Mouse (Mus musculus): ENCODE measurements around the gene Ribc2. TPM values are rescaled to one million over a fixed set of nuclear protein-coding genes. Genes with fewer than 3 reads are reported as not detected.

Ribc2 gene
- total and polyA plus RNA-seq, 3 experiments: not detected

DNA sequence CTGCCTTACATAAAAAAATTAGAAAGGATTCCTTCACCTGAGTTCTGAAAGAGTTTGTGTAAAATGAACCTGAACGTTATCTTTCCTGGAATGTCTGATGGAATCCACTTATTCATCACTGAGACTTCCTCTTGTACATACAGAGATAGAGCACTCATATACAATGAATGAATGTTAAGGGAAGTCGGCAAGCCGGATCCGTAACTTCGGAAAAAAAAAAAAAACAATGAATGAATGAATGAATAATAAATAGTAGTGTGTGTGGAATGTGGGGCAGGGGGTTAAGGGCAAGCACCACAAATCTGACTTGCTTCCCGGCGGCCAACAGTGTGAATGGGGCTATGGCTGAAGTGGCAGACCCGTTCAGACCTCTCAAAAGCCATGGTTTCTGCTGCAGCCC is 45.7 kb downstream of the Ribc2 start:
- no peaks in the 10 kb centered on the region for H3K36me3 ChIP-seq (replicated peaks in 1 of 2; ENCODE audit: control insufficient read depth in 1 of 2, insufficient read depth in 1 of 2, low read length in 1 of 2)
- peaks cover 12% of the 10 kb centered on the region for H3K9me3 ChIP-seq (replicated peaks; ENCODE audit: low read length)
- DNase-seq (ENCODE audit: extremely low read depth): peak; percentile 98
- no peak overlapping the region for H3K9ac ChIP-seq (ENCODE audit: insufficient read depth, low read depth)
- H3K27me3 ChIP-seq (replicated peaks): peaks cover 81% of the 10 kb centered on the region
- no peak overlapping the region for H3K4me3 ChIP-seq (replicated peaks in 1 of 3; ENCODE audit: low read depth in 2 of 3, low read length in 2 of 3, poor library complexity in 1 of 3)
- H3K79me2 ChIP-seq (replicated peaks; ENCODE audit: control insufficient read depth, extremely low read depth, insufficient read depth, poor library complexity, severe bottlenecking): no peaks in the 10 kb centered on the region
- no peak for TF ChIP-seq ZNF384 (IDR thresholded peaks at IDR 0.05; ENCODE audit: low read depth, low read length)
- no peak for TF ChIP-seq MXI1 (IDR thresholded peaks at IDR 0.05; ENCODE audit: low read depth, low read length)
- H3K4me1 ChIP-seq (ENCODE audit: control insufficient read depth in 1 of 2, insufficient read depth in 2 of 2): no peaks in the 10 kb centered on the region
- in situ Hi-C loops (cut with MboI; ENCODE audit: low pct_ligation_motif_present, low pct_unique_long_range_greater_than_20kb, low sequenced_read_pairs): no loop called here
- H3K4me2 ChIP-seq (ENCODE audit: insufficient read depth, low read depth, poor library complexity, severe bottlenecking): no peak overlapping the region
- dilution Hi-C loops (cut with MboI; ENCODE audit: extremely low pct_ligation_motif_present, extremely low pct_unique_long_range_greater_than_20kb, low sequenced_read_pairs): no loop called here
- no peak overlapping the region for H3K27ac ChIP-seq (ENCODE audit: insufficient read depth, low read depth)

DNA sequence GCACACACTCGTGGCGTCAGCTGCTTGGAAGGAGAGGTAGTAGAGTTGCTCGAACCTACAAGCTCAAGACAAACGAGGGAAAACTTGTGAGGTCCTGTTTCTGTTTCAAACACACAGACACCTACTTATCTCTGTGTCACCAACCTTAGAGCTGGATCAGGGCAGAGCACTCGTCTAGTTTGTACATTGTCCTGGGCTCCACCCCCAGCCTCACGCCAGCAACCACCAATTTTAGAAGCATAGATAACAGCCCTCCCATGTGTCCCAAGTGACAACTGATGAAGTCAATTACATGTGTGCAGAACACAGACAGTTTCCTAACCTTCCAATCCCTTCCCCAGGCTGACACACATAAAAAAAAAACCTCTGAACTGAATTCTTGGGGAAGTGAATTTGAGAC is 46.3 kb downstream of the Ribc2 start:
- DNase-seq (ENCODE audit: extremely low read depth): no peak
- H3K27ac ChIP-seq (ENCODE audit: insufficient read depth, low read depth): no peak overlapping the region
- H3K9ac ChIP-seq (ENCODE audit: insufficient read depth, low read depth): no peak overlapping the region
- no peak overlapping the region for H3K4me3 ChIP-seq (replicated peaks in 1 of 3; ENCODE audit: low read depth in 2 of 3, low read length in 2 of 3, poor library complexity in 1 of 3)
- no peaks in the 10 kb centered on the region for H3K36me3 ChIP-seq (replicated peaks in 1 of 2; ENCODE audit: control insufficient read depth in 1 of 2, insufficient read depth in 1 of 2, low read length in 1 of 2)
- no peak overlapping the region for H3K4me2 ChIP-seq (ENCODE audit: insufficient read depth, low read depth, poor library complexity, severe bottlenecking)
- TF ChIP-seq MAX (IDR thresholded peaks at IDR 0.05; ENCODE audit: low read length) (no peak), POLR2A (IDR thresholded peaks at IDR 0.05; ENCODE audit: low read depth, low read length) (no peak), TBP (conservative IDR thresholded peaks at IDR 0.05; ENCODE audit: low read depth, low read length) (no peak), MXI1 (IDR thresholded peaks at IDR 0.05; ENCODE audit: low read depth, low read length) (no peak), JUND (conservative IDR thresholded peaks at IDR 0.05; ENCODE audit: low read depth, low read length) (no peak), SIN3A (IDR thresholded peaks at IDR 0.05; ENCODE audit: low read length) (no peak), IRF4 (IDR thresholded peaks at IDR 0.05; ENCODE audit: low read depth, low read length) (no peak), GABPA (IDR thresholded peaks at IDR 0.05; ENCODE audit: insufficient replicate concordance, low read depth, low read length) (no peak), MAZ (IDR thresholded peaks at IDR 0.05; ENCODE audit: low read depth, low read length) (no peak)
- H3K27me3 ChIP-seq (replicated peaks): peaks cover 78% of the 10 kb centered on the region
- in situ Hi-C loops (cut with MboI; ENCODE audit: low pct_ligation_motif_present, low pct_unique_long_range_greater_than_20kb, low sequenced_read_pairs) (no loop called here), dilution Hi-C loops (cut with MboI; ENCODE audit: extremely low pct_ligation_motif_present, extremely low pct_unique_long_range_greater_than_20kb, low sequenced_read_pairs) (no loop called here)
- H3K79me2 ChIP-seq (replicated peaks; ENCODE audit: control insufficient read depth, extremely low read depth, insufficient read depth, poor library complexity, severe bottlenecking): no peaks in the 10 kb centered on the region
- H3K9me3 ChIP-seq (replicated peaks; ENCODE audit: low read length): peaks cover 12% of the 10 kb centered on the region
- H3K4me1 ChIP-seq (ENCODE audit: control insufficient read depth in 1 of 2, insufficient read depth in 2 of 2): no peaks in the 10 kb centered on the region

DNA sequence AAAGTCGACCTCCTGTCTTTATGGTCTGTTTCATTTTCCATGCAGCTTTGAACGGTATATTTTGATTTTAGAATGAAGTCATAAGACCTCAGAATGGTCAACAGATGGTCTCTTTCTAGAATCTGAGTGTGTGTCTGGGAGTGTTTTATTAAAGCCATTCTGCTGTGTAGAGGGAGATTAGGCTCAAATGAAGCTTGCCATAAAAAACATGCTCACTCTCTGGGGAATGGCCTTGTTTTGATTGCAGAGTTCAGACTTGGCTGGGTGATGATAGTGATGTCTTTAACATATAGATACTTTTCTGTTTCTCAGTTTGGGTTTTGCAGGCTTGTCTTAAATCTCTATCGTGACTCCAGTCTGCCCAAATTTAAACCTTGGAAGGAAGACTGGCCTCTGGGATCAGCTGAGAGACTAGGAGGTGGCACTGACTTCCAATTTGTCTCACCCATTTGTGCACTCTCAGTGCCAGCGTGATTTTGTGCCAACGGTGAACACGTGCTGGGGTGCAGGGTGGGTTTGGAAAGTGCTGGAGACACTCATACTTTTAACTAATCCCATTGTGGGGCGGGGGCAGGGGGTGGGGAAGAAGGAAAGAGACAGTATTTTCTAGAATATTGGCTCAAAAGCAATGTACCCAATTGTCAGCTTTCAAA is 47.8 kb downstream of the Ribc2 start:
- Histone ChIP-seq H3K4me2 (ENCODE audit: insufficient read depth, low read depth, poor library complexity, severe bottlenecking) (no peak overlapping the region), H3K4me1 (ENCODE audit: control insufficient read depth in 1 of 2, insufficient read depth in 2 of 2) (no peaks in the 10 kb centered on the region), H3K27ac (ENCODE audit: insufficient read depth, low read depth) (no peak overlapping the region), H3K79me2 (replicated peaks; ENCODE audit: control insufficient read depth, extremely low read depth, insufficient read depth, poor library complexity, severe bottlenecking) (no peaks in the 10 kb centered on the region), H3K4me3 (replicated peaks in 1 of 3; ENCODE audit: low read depth in 2 of 3, low read length in 2 of 3, poor library complexity in 1 of 3) (no peak overlapping the region), H3K36me3 (replicated peaks in 1 of 2; ENCODE audit: control insufficient read depth in 1 of 2, insufficient read depth in 1 of 2, low read length in 1 of 2) (no peaks in the 10 kb centered on the region), H3K9ac (ENCODE audit: insufficient read depth, low read depth) (no peak overlapping the region), H3K9me3 (replicated peaks; ENCODE audit: low read length) (peaks cover 12% of the 10 kb centered on the region), H3K27me3 (replicated peaks) (peaks cover 79% of the 10 kb centered on the region)
- in situ Hi-C loops (cut with MboI; ENCODE audit: low pct_ligation_motif_present, low pct_unique_long_range_greater_than_20kb, low sequenced_read_pairs): no loop called here
- TF ChIP-seq ZKSCAN1 (IDR thresholded peaks at IDR 0.05; ENCODE audit: borderline replicate concordance, low read depth, low read length) (no peak), RAD21 (IDR thresholded peaks at IDR 0.05; ENCODE audit: low read depth, low read length) (no peak), POLR2A (IDR thresholded peaks at IDR 0.05; ENCODE audit: low read depth, low read length) (no peak), TBP (conservative IDR thresholded peaks at IDR 0.05; ENCODE audit: low read depth, low read length) (no peak), ZNF384 (IDR thresholded peaks at IDR 0.05; ENCODE audit: low read depth, low read length) (no peak), MEF2A (IDR thresholded peaks at IDR 0.05; ENCODE audit: borderline replicate concordance, low read depth, low read length) (no peak)
- dilution Hi-C loops (cut with MboI; ENCODE audit: extremely low pct_ligation_motif_present, extremely low pct_unique_long_range_greater_than_20kb, low sequenced_read_pairs): no loop called here
- no peak for DNase-seq (ENCODE audit: extremely low read depth)
